Mouse (Mus musculus) urinary bladder, adult 2 months (tissue): Measurements from ENCODE around the gene Defb20. TPM values are rescaled to one million over a fixed set of nuclear protein-coding genes. Genes with fewer than 3 reads are reported as not detected.

Source experiments
- DNase-seq: peaks from one replicate; pipeline ENCODE4 v3.0.0; 2022; ENCODE audit warnings: low spot score
- polyA plus RNA-seq: library from polyadenylated mRNA; depleted of rRNA; stranded (reverse); fragments of >200 nt; gene quantifications from 2 replicates; pipeline ENCODE4 v1.2.3, GENCODE M21; 2012; rRNA removed

Defb20 gene
- polyA plus RNA-seq, 1 experiment, result not detected

- DNase-seq, result no peak
Measured at GRCm38 (mm10) chr2:152500204-152500862, 23.5 kb downstream of the Defb20 start.

- no peak for DNase-seq
Measured at GRCm38 (mm10) chr2:152500863-152501229, 24.0 kb downstream of the Defb20 start.

GRCm38 (mm10) chr2:152503950-152504349, 27.1 kb downstream of the Defb20 start:
- no peak for DNase-seq

- no peak for DNase-seq
Measured at GRCm38 (mm10) chr2:152511592-152511991, 34.7 kb downstream of the Defb20 start, which contains the start of gene Defb26. Gene Defb26, minus strand, starts transcription at chr2:152511692.

GRCm38 (mm10) chr2:152516084-152516483, 39.2 kb downstream of the Defb20 start:
- DNase-seq, result no peak

- DNase-seq, result no peak
Measured at GRCm38 (mm10) chr2:152517981-152518380, 41.1 kb downstream of the Defb20 start, which contains the start of gene Defb28. Gene Defb28, plus strand, starts transcription at chr2:152518255.

Other genes with a start within 250 kb of the Defb20 start
- 42.0 and 44.4 TPM in 2 replicates for gene Tbc1d20, start 183.2 kb upstream of the Defb20 start, polyA plus RNA-seq
- 110 and 132 TPM in 2 replicates for gene Rbck1, start 144.4 kb upstream of the Defb20 start, polyA plus RNA-seq
- gene Trib3, start 133.0 kb upstream of the Defb20 start, polyA plus RNA-seq, result 2.4 and 2.9 TPM in 2 replicates
- gene Nrsn2, start 100.4 kb upstream of the Defb20 start, polyA plus RNA-seq, result not detected in 2 replicates
- 8.6 and 12.6 TPM in 2 replicates for gene Sox12, start 79.0 kb upstream of the Defb20 start, polyA plus RNA-seq
- gene Zcchc3, start 62.0 kb upstream of the Defb20 start, polyA plus RNA-seq, result 8.7 and 9.7 TPM in 2 replicates
- 0.40 and 0.45 TPM in 2 replicates for gene 6820408C15Rik, start 61.5 kb upstream of the Defb20 start, polyA plus RNA-seq
- gene Defb23, start 12.4 kb upstream of the Defb20 start, polyA plus RNA-seq, result not detected in 2 replicates
- gene Defb22, start 13.1 kb downstream of the Defb20 start, polyA plus RNA-seq, result not detected in 2 replicates
- not detected in 2 replicates for gene Defb26, start 34.6 kb downstream of the Defb20 start, polyA plus RNA-seq
- not detected in 2 replicates for gene Defb28, start 41.2 kb downstream of the Defb20 start, polyA plus RNA-seq
- gene Defb29, start 63.0 kb downstream of the Defb20 start, polyA plus RNA-seq, result not detected in 2 replicates
- not detected in 2 replicates for gene Gm17416, start 92.3 kb downstream of the Defb20 start, polyA plus RNA-seq
- not detected in 2 replicates for gene Defb21, start 95.7 kb downstream of the Defb20 start, polyA plus RNA-seq
- not detected in 2 replicates for gene Defb19, start 103.2 kb downstream of the Defb20 start, polyA plus RNA-seq
- 0.21 TPM in 1 of 2 replicates, not detected in the other for gene Defb45, start 122.3 kb downstream of the Defb20 start, polyA plus RNA-seq
- not detected in 2 replicates for gene Defb36, start 127.3 kb downstream of the Defb20 start, polyA plus RNA-seq
- gene Defb25, start 146.0 kb downstream of the Defb20 start, polyA plus RNA-seq, result 0.78 and 0.95 TPM in 2 replicates
- gene Rem1, start 149.9 kb downstream of the Defb20 start, polyA plus RNA-seq, result 9.4 and 11.7 TPM in 2 replicates
- 64.3 and 67.2 TPM in 2 replicates for gene H13, start 192.4 kb downstream of the Defb20 start, polyA plus RNA-seq
- 17.1 and 17.8 TPM in 2 replicates for gene Mcts2, start 210.0 kb downstream of the Defb20 start, polyA plus RNA-seq